Mouse (Mus musculus) thymus, postnatal 4 days (tissue): ENCODE measurements around the gene Icam1.
"Not testable (repeated sequence)": the region's sequence is repeated elsewhere in the genome, so short reads cannot be mapped to it uniquely, and the experiment has no call there.

Experiments
- DNase-seq: peaks from one replicate; pipeline ENCODE4 v3.0.0; 2021

Icam1 gene

DNA sequence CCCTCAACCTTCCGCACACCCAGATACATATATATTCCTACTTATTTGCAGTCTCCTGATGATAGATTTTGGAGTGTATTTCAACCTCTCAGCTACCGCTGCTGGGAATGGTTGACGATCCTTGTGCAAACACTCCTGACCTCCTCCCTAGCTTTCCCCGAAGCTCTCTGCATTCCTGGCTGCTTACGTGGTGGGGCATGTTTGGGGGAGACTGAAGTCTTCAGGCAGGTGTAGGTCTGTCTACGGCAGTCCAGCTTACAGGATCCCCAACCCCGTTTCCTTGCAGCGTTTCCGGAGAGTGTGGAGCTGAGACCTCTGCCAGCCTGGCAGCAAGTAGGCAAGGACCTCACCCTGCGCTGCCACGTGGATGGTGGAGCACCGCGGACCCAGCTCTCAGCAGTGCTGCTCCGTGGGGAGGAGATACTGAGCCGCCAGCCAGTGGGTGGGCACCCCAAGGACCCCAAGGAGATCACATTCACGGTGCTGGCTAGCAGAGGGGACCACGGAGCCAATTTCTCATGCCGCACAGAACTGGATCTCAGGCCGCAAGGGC is 9.5 kb downstream of the Icam1 start:
- DNase-seq = no peak

DNA sequence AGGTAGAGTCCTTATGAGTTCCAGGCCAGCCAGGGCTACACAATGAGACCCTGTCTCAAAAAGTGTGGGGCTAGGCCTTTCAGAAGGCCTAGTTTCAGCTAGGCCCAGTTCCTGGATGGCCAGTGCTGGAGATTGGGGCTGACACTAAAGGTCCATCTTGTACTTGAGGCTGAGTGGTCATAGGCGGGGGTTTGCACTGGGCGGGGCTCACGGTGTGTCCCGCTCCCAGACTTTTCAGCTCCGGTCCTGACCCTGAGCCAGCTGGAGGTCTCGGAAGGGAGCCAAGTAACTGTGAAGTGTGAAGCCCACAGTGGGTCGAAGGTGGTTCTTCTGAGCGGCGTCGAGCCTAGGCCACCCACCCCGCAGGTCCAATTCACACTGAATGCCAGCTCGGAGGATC is 11.1 kb downstream of the Icam1 start:
- no peak for DNase-seq

DNA sequence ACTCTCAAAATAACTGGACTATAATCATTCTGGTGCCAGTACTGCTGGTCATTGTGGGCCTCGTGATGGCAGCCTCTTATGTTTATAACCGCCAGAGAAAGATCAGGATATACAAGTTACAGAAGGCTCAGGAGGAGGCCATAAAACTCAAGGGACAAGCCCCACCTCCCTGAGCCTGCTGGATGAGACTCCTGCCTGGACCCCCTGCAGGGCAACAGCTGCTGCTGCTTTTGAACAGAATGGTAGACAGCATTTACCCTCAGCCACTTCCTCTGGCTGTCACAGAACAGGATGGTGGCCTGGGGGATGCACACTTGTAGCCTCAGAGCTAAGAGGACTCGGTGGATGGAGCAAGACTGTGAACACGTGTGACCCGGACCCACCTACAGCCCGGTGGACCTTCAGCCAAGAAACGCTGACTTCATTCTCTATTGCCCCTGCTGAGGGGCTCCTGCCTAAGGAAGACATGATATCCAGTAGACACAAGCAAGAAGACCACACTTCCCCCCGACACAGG is 12.0 kb downstream of the Icam1 start:
- no peak for DNase-seq

DNA sequence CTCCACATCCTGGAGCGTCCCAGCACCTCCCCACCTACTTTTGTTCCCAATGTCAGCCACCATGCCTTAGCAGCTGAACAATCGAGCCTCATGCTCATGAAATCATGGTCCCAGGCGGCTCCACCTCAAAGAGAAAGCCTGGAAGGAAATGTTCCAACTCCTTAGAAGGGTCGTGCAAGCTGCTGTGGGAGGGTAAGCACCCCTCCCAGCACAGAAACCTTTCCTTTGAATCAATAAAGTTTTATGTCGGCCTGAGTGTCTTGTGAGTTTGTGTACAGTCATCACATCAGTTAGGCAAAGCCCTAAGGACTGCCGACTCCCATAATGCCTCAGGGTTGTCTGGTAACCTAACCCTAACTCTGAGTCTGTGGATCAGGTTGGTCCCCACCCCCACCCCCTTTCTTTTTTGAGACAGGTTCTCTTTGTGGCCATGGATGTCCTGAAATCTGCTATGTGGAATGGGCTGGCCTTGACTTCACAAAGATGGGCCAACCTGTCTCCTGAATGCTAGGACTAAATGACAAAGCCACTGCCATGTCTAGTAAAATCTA is 12.8 kb downstream of the Icam1 start:
- DNase-seq = no peak

DNA sequence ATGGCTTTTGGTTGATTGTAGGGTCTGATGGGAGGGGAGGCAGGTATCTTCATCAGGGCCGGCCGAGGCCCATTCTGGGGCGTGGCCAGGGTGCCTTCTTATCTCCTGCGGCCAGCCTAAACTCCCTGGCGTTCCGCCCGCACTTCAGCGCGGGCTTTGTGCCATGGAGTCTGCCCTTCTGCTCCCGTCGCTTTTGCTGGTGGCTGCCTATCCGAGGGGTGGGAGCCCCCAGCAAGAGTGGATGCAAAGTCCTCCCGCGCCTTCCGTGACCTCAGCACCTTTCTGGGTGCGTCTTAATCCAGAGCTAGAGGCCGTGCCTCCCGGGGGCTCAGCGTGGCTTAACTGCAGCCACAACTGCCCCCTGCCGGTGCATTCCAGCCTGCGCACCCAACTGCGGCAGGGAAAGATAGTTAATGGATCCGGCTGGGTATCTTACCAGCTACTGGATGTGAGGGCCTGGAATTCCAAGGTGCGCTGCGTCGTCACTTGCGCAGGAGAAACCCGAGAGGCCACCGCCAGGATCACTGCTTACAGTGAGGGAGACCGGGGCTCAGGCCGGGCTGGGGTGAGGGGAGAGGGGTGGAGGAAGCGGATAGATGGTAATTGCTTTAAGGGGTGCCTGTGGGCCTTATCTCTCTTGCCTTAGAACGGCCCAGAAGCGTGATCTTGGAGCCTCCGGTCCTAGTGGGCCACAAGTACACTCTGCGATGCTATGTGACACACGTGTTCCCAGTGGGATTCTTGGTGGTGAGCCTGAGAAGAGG is 13.7 kb downstream of the Icam1 start, which contains the start of gene Icam4:
Gene Icam4, plus strand, starts transcription at position 83 of the 764 bp plus-strand sequence.
- peak; percentile 89 for DNase-seq

DNA sequence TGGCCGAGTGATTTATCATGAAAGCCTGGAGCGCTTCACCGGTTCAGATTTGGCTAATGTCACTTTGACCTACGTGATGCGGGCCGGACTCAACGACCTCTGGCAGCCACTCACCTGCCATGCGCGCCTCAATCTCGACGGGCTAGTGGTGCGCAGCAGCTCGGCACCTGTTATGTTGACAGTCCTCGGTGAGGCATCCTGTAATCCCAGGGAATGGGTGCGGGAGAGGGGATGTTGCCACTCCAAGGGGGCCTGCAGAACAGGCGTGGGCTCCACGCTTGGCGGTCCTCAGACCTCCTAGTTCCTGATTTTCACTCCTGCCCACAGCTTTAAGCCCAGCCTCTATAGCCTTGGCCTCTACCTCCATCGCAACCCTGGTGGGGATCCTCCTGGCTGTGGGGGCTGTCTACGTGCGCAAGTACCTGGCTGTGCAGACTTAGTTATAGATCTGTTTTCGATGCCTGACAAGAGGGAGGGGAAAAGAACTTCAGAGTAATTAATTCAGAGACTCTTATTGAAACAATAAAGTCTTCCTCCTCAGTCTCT is 14.3 kb downstream of the Icam1 start:
- peak; percentile 28 for DNase-seq

DNA sequence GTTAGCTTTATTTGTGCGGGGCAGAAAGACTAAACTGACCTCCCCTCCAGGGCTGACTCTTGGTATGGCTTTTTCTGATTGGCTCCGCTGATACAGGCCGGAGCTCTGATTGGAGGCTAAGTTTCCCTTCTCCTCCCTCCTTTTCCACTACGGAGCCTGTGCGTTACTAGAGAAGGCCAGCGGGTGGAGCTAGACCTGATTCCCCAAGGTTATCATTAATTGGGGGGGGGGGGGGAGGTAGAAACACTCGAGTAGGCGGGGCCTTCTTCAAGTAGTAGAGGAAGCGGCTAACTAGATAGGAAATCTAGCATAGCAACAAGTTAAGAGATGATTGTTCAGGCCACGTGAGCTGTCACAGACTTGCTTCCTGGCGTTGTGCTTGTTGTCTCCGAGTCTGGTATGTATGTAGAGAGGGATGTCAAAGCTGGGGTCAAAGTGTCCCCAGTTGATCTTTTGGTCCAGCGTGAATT is 15.0 kb downstream of the Icam1 start:
- DNase-seq = peak; percentile 92

DNA sequence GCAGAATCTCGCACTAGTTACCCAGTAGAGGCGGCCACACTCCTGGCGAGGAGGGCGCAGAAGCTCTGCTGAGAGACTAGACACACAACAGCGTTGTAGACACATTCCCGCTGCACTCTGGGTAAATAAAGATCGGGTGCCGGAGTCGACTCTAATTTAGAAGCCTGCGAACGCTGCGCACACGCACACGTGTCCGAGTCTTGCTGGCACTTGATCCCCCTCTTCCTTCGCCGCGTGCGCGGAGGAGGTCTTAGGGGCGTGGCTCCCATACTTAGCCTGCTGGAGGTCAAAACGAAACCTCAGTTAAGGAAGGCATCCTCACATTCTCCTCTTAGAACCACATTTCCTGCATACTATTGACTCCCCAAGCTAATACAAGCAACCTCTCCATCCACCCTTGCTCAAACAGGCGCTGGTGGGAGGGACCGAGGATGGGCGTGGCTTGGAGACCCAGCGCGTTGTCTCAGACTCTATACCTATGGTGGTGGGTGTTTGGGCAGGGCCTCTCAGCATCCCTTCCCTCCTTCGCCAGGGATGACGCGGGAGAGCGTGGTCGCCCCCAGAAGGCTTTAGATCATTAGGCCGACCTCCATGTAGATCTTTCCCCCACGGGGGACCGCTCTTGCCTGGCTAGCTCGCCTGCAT is 15.6 kb downstream of the Icam1 start:
- DNase-seq = peak; percentile 73

DNA sequence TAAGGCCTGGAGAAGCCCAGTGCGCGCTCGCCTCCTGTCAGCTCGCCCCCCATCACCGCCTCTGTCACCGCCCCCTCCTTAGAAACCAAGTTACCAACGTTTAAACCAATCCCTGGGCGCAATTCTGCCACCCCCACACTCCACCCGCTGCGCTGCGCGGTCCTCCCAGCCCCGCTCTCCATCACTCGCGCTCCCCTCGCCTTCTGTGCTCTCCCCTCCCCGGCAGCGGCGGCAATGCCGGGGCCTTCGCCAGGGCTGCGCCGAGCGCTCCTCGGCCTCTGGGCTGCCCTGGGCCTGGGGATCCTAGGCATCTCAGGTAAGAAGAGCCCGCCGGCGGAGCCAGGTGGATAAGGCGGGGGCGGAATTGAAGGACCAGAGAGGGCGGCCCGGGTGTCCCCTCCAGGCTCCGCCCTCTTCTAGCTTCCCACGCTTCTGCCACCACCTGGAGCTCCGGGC is 16.1 kb downstream of the Icam1 start, which contains the start of gene Icam5:
Gene Icam5, plus strand, starts transcription at position 178 of the 456 bp plus-strand sequence.
- DNase-seq = peak; percentile 58

DNA sequence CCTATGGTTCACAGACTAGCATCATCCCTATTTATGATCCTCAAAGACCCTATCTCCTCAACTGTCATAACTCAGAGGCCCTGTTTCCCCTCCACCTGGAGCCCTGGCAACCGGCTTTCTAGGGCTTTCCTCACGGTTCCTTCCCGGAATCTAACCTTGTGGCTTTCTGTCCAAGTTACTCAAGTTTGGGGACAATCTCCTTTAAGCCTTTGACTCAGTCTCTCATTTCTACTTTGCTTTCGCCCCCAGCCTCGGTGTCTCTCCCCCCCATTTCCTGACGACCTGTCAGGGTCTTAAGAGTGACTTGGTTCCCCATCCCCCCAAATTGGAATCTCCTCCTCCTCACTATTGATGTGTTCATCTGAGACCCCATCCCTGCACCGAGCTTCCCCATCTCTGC is 16.7 kb downstream of the Icam1 start:
- DNase-seq = no peak

DNA sequence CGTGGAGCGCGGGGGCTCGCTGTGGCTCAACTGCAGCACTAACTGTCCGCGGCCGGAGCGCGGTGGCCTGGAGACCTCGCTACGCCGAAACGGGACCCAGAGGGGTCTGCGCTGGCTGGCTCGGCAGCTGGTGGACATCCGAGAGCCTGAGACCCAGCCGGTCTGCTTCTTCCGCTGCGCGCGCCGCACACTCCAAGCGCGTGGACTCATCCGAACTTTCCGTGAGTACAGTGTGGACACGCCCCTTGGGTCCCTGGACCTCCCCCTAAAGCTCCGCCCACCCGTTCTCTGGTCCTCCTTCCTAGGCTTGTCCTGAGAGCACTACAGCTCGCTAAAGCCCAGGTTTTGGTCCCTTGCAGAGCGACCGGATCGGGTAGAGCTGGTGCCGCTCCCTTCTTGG is 17.4 kb downstream of the Icam1 start:
- DNase-seq = peak; percentile 74

DNA sequence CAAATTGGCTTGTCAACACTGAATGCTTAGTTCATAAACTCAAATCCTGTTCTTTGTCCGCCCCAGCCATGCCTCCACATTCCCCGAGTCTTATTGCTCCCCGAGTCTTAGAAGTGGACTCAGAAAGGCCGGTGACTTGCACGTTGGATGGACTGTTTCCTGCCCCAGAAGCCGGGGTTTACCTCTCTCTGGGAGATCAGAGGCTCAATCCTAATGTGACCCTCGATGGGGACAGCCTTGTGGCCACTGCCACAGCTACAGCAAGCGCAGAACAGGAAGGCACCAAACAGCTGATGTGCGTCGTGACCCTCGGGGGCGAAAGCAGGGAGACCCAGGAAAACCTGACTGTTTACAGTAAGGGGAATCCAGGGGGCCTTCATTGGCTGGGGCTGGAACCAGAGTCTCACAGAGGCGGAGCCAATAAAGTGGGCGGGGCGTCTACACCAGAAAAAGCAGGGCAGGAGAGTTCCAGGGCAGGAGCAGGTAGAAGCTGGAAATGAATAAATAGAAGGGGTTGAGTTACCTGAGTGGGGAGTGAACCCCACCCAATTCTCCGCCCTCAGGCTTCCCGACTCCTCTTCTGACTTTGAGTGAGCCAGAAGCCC is 18.8 kb downstream of the Icam1 start:
- peak; percentile 53 for DNase-seq

DNA sequence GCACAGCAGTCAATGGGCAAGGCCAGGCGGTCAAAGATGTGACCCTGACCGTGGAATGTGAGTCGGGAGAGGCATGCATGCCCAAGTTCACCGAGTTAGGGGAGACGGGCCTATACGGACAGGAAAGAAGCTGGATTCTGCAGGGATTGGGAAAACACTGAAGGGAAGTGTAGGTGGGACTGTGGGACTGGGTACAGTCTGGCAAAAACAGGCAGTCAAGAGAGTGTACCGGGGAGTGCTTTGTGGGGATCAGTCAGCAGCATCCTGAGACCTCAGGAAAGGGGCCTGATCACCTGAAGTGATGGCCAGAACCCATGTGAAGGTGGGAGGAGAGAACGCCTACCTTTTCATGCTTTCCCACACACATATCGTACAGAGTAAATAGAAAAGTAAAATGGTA is 19.8 kb downstream of the Icam1 start:
- no peak for DNase-seq

DNA sequence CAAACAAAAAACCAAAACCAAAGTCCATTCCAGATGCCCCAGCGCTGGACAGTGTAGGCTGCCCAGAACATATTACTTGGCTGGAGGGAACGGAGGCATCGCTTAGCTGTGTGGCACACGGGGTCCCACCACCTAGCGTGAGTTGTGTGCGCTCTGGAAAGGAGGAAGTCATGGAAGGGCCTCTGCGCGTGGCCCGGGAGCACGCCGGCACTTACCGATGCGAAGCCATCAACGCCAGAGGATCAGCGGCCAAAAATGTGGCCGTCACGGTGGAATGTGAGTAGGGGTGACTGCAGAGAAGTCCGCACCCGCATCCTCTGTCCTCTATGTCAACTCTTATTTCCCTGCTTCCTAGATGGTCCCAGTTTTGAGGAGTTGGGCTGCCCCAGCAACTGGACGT is 20.4 kb downstream of the Icam1 start:
- DNase-seq = no peak

DNA sequence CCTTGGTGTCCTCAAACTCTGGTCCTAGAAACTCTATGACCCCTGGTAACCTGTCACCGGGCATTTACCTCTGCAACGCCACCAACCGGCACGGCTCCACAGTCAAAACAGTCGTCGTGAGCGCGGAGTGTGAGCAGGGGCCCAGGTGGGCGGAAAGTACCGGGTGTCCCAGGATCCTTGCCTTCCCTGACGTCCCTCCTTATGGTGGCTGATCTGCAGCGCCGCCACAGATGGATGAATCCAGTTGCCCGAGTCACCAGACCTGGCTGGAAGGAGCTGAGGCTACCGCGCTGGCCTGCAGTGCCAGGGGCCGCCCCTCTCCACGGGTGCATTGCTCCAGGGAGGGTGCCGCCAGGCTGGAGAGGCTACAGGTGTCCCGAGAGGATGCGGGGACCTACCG is 20.9 kb downstream of the Icam1 start:
- DNase-seq = no peak

DNA sequence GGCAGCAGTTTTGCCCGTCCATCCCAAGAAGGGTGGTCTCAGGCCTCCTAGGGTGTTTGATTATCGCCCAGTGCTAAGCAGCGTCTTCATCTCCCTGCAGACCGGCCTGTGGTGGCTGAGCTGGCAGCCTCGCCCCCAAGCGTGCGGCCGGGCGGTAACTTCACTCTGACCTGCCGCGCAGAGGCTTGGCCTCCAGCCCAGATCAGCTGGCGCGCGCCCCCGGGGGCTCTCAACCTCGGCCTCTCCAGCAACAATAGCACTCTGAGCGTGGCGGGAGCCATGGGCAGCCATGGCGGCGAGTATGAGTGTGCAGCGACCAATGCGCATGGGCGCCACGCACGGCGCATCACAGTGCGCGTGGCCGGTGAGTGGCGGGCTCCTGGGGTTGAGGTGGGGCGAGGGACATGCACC is 21.7 kb downstream of the Icam1 start:
- DNase-seq = no peak

DNA sequence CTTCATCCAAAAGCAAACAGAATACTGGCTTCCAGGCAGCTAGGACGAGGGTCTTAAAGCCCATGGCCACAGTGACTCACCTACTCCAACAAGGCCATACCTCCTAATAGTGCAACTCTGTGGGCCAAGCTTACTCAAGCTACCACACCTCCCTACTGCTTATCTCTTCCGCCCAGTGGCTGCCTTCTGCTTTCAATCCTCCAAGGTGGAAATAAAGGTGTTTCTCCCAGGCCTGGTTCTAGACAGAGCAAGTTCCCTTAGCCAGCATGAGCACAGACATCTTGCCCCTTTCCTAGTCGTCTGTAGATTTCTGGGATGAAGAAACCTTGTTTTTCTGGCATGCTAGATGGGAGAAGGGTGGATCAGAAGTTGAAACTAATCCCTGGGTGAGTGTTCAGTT is 24.0 kb downstream of the Icam1 start:
- DNase-seq = no peak

DNA sequence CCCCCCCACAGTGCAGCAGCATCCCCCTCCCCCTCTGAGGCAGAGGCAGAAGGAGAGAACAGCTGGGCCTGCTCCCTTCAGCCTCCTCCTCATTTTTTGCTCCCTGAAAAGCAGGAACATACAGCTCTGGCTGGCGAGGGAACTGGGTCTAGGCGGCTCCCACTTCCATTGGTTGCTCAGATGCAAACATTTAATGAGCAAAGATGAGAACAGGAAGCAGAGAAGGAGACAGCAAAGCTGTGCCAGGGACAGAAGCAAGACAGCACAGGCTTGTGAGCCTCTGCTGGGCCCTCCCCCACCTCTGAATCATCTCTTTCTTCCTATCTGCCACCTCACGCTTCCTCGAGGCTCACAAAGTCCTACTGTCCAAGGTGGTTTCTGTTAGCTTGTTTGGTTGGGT is 25.5 kb downstream of the Icam1 start:
- no peak for DNase-seq

DNA sequence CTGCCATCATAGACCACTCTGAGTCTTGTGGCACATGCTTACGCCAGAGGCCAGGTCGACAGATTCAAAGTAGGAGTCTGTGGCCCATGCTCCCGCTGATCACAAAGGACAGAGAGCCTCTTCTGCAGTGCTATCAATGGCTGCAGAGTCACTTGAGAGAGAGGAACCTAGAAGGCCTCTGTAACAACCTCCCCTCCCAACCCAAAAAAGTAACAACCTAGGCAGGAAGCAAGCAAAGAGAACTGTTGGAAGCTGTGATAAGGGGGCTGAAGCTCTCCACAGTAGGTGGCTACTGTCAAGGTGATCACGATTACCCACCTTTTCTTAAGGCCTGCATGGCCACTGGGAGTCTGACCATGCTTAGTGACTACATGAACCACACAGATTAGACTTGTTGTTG is 27.8 kb downstream of the Icam1 start:
- no peak for DNase-seq

DNA sequence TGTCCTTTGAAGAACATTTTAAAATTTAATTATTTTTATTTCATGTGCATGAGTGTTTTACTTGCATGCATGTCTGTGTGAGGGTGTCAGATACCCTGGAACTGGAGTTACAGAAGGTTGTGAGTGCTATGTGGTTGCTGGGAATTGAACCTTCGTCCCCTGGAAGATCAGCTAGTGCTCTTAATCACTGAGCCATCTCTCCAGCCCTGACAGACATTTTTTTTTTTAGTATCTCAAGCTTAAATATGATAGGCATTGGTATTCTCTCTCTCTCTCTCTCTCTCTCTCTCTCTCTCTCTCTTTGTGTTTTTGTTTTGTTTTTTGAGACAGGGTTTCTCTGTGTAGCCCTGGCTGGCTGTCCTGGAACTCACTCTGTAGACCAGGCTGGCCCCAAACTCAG is 29.0 kb downstream of the Icam1 start:
- not testable (repeated sequence) for DNase-seq

DNA sequence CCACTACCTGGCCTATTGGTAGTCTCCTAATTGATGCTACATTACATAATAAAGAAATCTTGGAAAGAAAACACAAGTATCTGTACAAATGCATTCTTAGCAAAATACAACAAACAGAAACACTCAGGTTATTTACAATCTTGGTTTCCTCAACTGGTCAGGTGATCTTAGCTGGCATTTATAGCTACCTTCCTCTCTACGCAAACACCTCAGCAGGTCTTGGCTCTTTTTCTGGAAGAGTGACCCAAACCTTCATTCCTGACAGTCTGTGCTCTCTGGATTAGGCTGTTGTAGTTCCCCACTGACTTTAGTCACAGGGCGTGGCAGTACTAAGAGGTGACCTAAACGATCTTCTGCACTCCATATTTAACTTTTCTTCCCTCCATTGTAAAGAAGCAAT is 29.4 kb downstream of the Icam1 start:
- DNase-seq = no peak

DNA sequence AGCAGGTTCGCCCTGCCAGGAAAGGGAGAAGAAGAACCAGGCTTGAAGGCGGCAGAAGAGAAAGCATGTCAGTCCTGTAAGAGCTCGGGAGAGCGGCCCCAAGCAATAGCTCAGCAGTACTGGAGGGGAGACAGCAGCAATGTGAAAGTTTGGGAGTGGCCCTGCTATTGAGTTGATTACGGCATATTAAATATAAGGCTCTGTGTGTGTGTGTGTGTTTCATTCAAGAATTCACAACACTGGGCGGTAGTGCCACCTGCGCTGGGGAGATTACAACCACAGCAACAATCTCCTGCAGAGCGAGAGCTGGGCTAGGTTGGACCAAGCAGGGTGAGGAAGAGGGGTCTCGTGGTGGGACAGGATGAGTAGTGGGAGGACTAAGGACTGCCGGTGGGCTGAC is 35.8 kb downstream of the Icam1 start:
- DNase-seq = no peak

DNA sequence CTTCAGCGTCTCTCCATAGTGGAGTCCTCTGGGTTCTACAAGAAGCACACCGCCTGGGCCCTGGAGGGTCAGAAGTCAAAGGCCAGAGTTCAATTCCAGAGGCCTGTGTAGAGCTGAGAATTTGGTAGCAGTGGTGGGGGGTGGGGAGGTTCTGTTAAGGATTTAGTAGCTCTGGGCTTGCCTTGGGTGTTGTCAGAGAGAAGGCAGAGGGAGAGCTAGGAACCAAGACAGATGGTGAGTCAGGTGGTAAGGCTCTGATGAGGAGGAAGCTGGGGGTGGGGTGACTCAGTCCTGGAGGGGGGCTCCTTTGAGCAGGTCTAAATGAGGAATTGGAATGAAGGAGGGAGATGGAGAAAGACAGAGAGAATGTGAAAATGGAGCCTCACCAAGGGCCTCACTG is 47.1 kb downstream of the Icam1 start:
- DNase-seq = no peak
